Mouse (Mus musculus): ENCODE results near the gene Selenop. TPM values are rescaled to one million over a fixed set of nuclear protein-coding genes. Genes with fewer than 3 reads are reported as not detected.
"Not testable (repeated sequence)": the region's sequence is repeated elsewhere in the genome, so short reads cannot be mapped to it uniquely, and the experiment has no call there.

Selenop gene
- 100 to 1,000 TPM; 168 to 169 TPM for total RNA-seq (2021)
- long read RNA-seq, experiment 1, transcript Selenop-203 (5 exons, 2,085 nt): major isoform, 126 of 136 reads
- long read RNA-seq, experiment 1, partial matches to known transcripts: 7 of 136 reads
- long read RNA-seq, experiment 1, other reads (novel, unspliced or antisense): 3 of 136 reads
- long read RNA-seq, experiment 2, transcript Selenop-203 (5 exons, 2,085 nt): major isoform, 159 of 170 reads
- long read RNA-seq, experiment 2, partial matches to known transcripts: 8 of 170 reads
- long read RNA-seq, experiment 2, other reads (novel, unspliced or antisense): 2 of 170 reads

- DNase-seq: no peak
- intact Hi-C loops (cut with DNase I; ENCODE audit: low total_unique reads): no loop called here
Observed at GRCm38 (mm10) chr15:3268247-3268646, at the start of gene Selenop. TSS of gene Selenop (plus strand) at chr15:3268547.

- intact Hi-C loops (cut with DNase I; ENCODE audit: low total_unique reads): loop anchor here (10.0 kb wide), 1 partner anchor 56 kb away; no protein-coding TSS in a partner anchor
- not testable (repeated sequence) for DNase-seq
Observed at GRCm38 (mm10) chr15:3218668-3219067, 49.7 kb upstream of the Selenop start.

- intact Hi-C loops (cut with DNase I; ENCODE audit: low total_unique reads): no loop called here
- DNase-seq: no peak
Observed at GRCm38 (mm10) chr15:3222803-3223437, 45.4 kb upstream of the Selenop start.

- DNase-seq: no peak
- intact Hi-C loops (cut with DNase I; ENCODE audit: low total_unique reads): no loop called here
Observed at GRCm38 (mm10) chr15:3226573-3226972, 41.8 kb upstream of the Selenop start.

- intact Hi-C loops (cut with DNase I; ENCODE audit: low total_unique reads): no loop called here
Observed at GRCm38 (mm10) chr15:3228185-3228584, 40.2 kb upstream of the Selenop start.

GRCm38 (mm10) chr15:3228990-3229389 is 39.4 kb upstream of the Selenop start:
- DNase-seq: no peak
- intact Hi-C loops (cut with DNase I; ENCODE audit: low total_unique reads): no loop called here

More at GRCm38 (mm10) chr15:3228185-3228584, 40.2 kb upstream of the Selenop start:
- DNase-seq: no peak

GRCm38 (mm10) chr15:3231004-3231403 is 37.3 kb upstream of the Selenop start:
- intact Hi-C loops (cut with DNase I; ENCODE audit: low total_unique reads): no loop called here
- DNase-seq: no peak

GRCm38 (mm10) chr15:3232168-3232835 is 36.0 kb upstream of the Selenop start:
- DNase-seq: no peak
- intact Hi-C loops (cut with DNase I; ENCODE audit: low total_unique reads): no loop called here

GRCm38 (mm10) chr15:3233837-3234551 is 34.4 kb upstream of the Selenop start:
- intact Hi-C loops (cut with DNase I; ENCODE audit: low total_unique reads): no loop called here
- DNase-seq: no peak

GRCm38 (mm10) chr15:3236338-3236737 is 32.0 kb upstream of the Selenop start:
- intact Hi-C loops (cut with DNase I; ENCODE audit: low total_unique reads): no loop called here
- no peak for DNase-seq

GRCm38 (mm10) chr15:3237963-3238362 is 30.4 kb upstream of the Selenop start:
- intact Hi-C loops (cut with DNase I; ENCODE audit: low total_unique reads): no loop called here
- no peak for DNase-seq

GRCm38 (mm10) chr15:3245036-3245435 is 23.3 kb upstream of the Selenop start:
- DNase-seq; intact Hi-C loops (cut with DNase I; ENCODE audit: low total_unique reads): not testable (repeated sequence)

GRCm38 (mm10) chr15:3250620-3251019 is 17.7 kb upstream of the Selenop start:
- DNase-seq: no peak
- intact Hi-C loops (cut with DNase I; ENCODE audit: low total_unique reads): no loop called here

- intact Hi-C loops (cut with DNase I; ENCODE audit: low total_unique reads): no loop called here
- DNase-seq: no peak
Observed at GRCm38 (mm10) chr15:3251031-3251717, 17.2 kb upstream of the Selenop start.

GRCm38 (mm10) chr15:3251718-3252067 is 16.7 kb upstream of the Selenop start:
- DNase-seq: no peak
- intact Hi-C loops (cut with DNase I; ENCODE audit: low total_unique reads): no loop called here

GRCm38 (mm10) chr15:3259025-3259424 is 9.3 kb upstream of the Selenop start:
- no peak for DNase-seq
- intact Hi-C loops (cut with DNase I; ENCODE audit: low total_unique reads): no loop called here

GRCm38 (mm10) chr15:3260309-3260708 is 8.0 kb upstream of the Selenop start:
- DNase-seq: no peak
- intact Hi-C loops (cut with DNase I; ENCODE audit: low total_unique reads): no loop called here

- DNase-seq: no peak
- intact Hi-C loops (cut with DNase I; ENCODE audit: low total_unique reads): no loop called here
Observed at GRCm38 (mm10) chr15:3262883-3263282, 5.5 kb upstream of the Selenop start.

- intact Hi-C loops (cut with DNase I; ENCODE audit: low total_unique reads): no loop called here
Observed at GRCm38 (mm10) chr15:3264293-3264692, 4.1 kb upstream of the Selenop start.

More at GRCm38 (mm10) chr15:3264293-3264692, 4.1 kb upstream of the Selenop start:
- DNase-seq: no peak

All from gastrocnemius, postnatal 14 days (tissue).